Mouse (Mus musculus) liver, embryonic 14.5 days (tissue): ENCODE results near the gene Gle1. TPM values are rescaled to one million over a fixed set of nuclear protein-coding genes. Genes with fewer than 3 reads are reported as not detected.

Source experiments
- ATAC-seq: fragments of 200-750 bp; cut with Nextera tagmentation; 2 replicates; pipeline ENCODE4 v1.8.0; 2017; ENCODE audit warnings: moderate number of reproducible peaks, mild to moderate bottlenecking, moderate library complexity; ENCODE audit not compliant: insufficient read depth
- DNase-seq, 3 experiments: peaks; one replicate each; pipeline ENCODE4 v3.0.0-alpha.2; 2012 to 2013; ENCODE audit warnings: low read depth in 3 of 3, low spot score in 3 of 3
- H3K27ac ChIP-seq: fragments of 300-500 bp; sonication (generic); 2 replicates; pipeline ENCODE4 v1.5.1; 2014; ENCODE audit warnings: moderate library complexity, mild to moderate bottlenecking, control low read depth, inconsistent platforms
- H3K27me3 ChIP-seq: fragments of 300-500 bp; sonication (generic); 2 replicates; pipeline ENCODE4 v1.6.1; 2014; ENCODE audit warnings: mild to moderate bottlenecking, low read length, moderate library complexity; ENCODE audit not compliant: control insufficient read depth, insufficient read depth
- H3K36me3 ChIP-seq: fragments of 300-500 bp; sonication (generic); replicated peaks from 2 replicates; pipeline ENCODE4 v1.6.1; 2014; ENCODE audit warnings: low read depth; ENCODE audit not compliant: control insufficient read depth, insufficient read depth
- H3K4me1 ChIP-seq, 2 experiments: fragments of 200-500 bp in 1 of 2; fragments of 300-500 bp in 1 of 2; sonication (generic) in 1 of 2; replicated peaks; 2 replicates each; pipeline ENCODE4 v1.6.1; 2012 to 2014; ENCODE audit warnings: antibody characterized with exemption in 1 of 2, inconsistent platforms in 1 of 2, low read length in 1 of 2; ENCODE audit not compliant: control insufficient read depth in 2 of 2, insufficient read depth in 2 of 2
- H3K4me2 ChIP-seq: fragments of 300-500 bp; sonication (generic); 2 replicates; pipeline ENCODE4 v1.6.1; 2014; ENCODE audit warnings: low read depth, mild to moderate bottlenecking, control low read depth, moderate library complexity
- H3K4me3 ChIP-seq, 2 experiments: fragments of 200-500 bp in 1 of 2; fragments of 300-500 bp in 1 of 2; sonication (generic) in 1 of 2; 2 replicates each; pipeline ENCODE4 v1.5.1; 2012 to 2014; ENCODE audit warnings: low read depth in 2 of 2, low read length in 2 of 2, mild to moderate bottlenecking in 2 of 2, control low read depth in 1 of 2, inconsistent platforms in 1 of 2, moderate library complexity in 1 of 2; ENCODE audit not compliant: insufficient read depth in 1 of 2
- H3K9ac ChIP-seq: fragments of 300-500 bp; sonication (generic); replicated peaks from 2 replicates; pipeline ENCODE4 v1.6.1; 2014; ENCODE audit warnings: mild to moderate bottlenecking, control low read depth, moderate library complexity
- H3K9me3 ChIP-seq: fragments of 300-500 bp; sonication (generic); 2 replicates; pipeline ENCODE4 v1.6.1; 2016; ENCODE audit warnings: low read length, mixed read lengths; ENCODE audit not compliant: control insufficient read depth
- CTCF ChIP-seq: IDR thresholded peaks from 2 replicates; pipeline ENCODE4 v1.5.1; 2016; ENCODE audit warnings: antibody characterized with exemption, low read depth, control low read depth
- EP300 ChIP-seq: IDR thresholded peaks from 2 replicates; pipeline ENCODE4 v1.6.1; 2016; ENCODE audit warnings: antibody characterized with exemption, low read depth
- WGBS: fragments of 180-500 bp; shearing (Covaris S2); extraction: QIAGEN DNeasy Blood & Tissue Kit; methylation state at CpG from one replicate; pipeline ENCODE4 v1.1.7; 2014; ENCODE audit not compliant: insufficient replicate concordance; 5-methylcytosine and 5-hydroxymethylcytosine counted together
- polyA plus RNA-seq, 2 experiments: library from polyadenylated mRNA; depleted of rRNA in 1 of 2; stranded (reverse) in 1 of 2; unstranded in 1 of 2; fragments of >200 nt; fragmentation: Nextera tagmentation in 1 of 2; extraction: Ambion mirVana in 1 of 2; gene quantifications; 2 replicates each; pipeline versions ENCODE4 v1.2.1 to v1.2.3; 2012 to 2014

The Gle1 gene
- polyA plus RNA-seq, 2 experiments = 13.5 to 17.6 TPM

DNA sequence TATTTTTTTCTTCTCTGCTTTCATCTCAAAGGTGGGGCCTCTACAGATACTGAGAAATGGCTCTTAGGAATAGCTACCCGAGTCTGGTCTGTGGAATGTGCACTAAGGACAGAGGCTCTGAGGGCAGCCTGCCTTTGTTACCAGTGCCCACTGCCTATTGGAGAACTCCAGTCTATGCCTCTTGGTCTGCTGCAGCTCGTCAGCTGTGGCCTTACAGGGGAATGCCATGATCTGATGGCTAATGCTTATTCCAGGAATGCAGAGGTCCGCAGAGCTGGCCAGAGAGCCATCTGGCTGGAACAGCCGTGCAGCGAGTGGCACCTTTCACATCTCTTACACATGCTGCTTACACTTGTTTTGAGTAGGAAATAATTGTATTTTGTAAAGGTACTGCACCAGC, 32.5 kb downstream of the Gle1 start:
- Histone ChIP-seq H3K9me3 (no peaks in the 10 kb centered on the region), H3K4me1 (peaks cover 3 to 19% of the 10 kb centered on the region in 2 experiments; a peak in 3 of 4 replicates), H3K36me3 (no peaks in the 10 kb centered on the region), H3K4me2 (no peak overlapping the region), H3K27ac (no peak overlapping the region), H3K27me3 (peaks cover 50% of the 10 kb centered on the region), H3K9ac (no peak overlapping the region), H3K4me3 (no peak overlapping the region)
- 67% methylated on average over 5 of the region's 5 CpGs for WGBS
- DNase-seq (no peak), ATAC-seq (no peak)
- TF ChIP-seq CTCF = no peak
- no peak for TF ChIP-seq EP300

DNA sequence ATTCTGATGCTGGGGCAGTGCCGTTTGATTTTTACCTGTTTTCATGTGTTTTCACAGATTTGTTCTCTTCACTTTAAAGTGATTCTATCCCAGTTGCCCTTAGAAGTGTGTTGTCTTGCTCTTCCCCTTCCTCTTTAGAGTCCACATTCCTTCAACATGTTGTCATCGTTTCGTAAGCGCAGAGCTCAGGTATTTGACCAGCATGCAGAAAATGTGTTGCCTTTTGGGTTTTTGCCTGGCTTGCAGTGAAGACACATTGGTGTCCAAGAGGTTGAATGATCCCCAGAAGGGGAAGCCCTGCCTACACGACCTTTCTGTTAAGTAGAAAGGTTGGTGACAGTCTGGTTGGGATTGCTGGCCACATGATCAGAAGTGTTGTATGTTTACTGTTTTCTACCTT, 33.4 kb downstream of the Gle1 start:
- 60% methylated on average over 5 of the region's 5 CpGs for WGBS
- ATAC-seq = no peak
- H3K4me1 ChIP-seq = peaks cover 3 to 19% of the 10 kb centered on the region in 2 experiments; a peak in 3 of 4 replicates
- no peak for DNase-seq
- H3K4me2 ChIP-seq = no peak overlapping the region
- H3K4me3 ChIP-seq = no peak overlapping the region
- no peak overlapping the region for H3K27ac ChIP-seq
- TF ChIP-seq CTCF (no peak), EP300 (no peak)
- no peaks in the 10 kb centered on the region for H3K36me3 ChIP-seq
- no peaks in the 10 kb centered on the region for H3K9me3 ChIP-seq
- H3K9ac ChIP-seq = no peak overlapping the region
- peaks cover 49% of the 10 kb centered on the region for H3K27me3 ChIP-seq

DNA sequence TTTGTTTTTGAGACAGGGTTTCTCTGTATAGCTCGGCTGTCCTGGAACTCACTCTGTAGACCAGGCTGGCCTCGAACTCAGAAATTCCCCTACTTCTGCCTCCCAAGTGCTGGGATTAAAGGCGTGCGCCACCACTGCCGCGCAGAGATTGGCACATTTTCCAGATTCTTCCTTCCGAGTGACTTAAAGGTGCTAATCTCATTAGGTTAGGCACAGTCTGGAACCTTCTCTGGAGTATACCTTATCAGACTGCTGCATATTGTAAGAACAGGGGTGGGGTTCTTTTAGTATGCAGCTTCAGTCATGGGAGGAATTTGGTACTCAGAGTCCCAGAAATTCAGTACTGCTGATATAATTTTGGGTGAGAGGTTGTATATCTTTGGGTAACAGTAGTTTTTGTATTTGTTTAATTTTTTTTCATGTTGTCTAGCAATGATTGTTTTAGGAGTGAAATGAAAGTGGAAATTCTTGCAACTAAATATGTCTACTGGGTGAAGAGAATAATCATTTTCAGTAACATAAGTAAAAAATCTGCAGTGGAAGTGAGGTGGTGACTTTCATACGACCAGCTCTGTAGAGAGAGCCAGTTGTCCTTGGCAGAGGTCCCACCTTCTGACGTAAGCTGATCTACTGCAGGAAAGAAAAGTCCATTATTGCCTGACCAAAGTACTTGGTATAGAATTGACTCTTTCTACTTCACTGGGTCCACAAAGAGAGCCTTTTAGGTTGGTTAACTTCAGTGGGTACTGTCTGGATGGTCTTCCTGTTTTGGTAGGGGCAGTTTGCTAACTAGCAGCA, 36.8 kb downstream of the Gle1 start:
- DNase-seq = peak; percentile 57 to 65 (median 62)
- Histone ChIP-seq H3K36me3 (no peaks in the 10 kb centered on the region), H3K9me3 (no peaks in the 10 kb centered on the region), H3K4me1 (peaks cover 3 to 14% of the 10 kb centered on the region in 2 experiments; a peak in 3 of 4 replicates), H3K9ac (no peak overlapping the region), H3K4me3 (no peak overlapping the region), H3K4me2 (no peak overlapping the region), H3K27ac (no peak overlapping the region), H3K27me3 (peaks cover 15% of the 10 kb centered on the region)
- WGBS = 35% methylated on average over 9 of the region's 9 CpGs
- ATAC-seq = peak; percentile 68
- no peak for TF ChIP-seq CTCF
- peak; percentile 75 for TF ChIP-seq EP300

DNA sequence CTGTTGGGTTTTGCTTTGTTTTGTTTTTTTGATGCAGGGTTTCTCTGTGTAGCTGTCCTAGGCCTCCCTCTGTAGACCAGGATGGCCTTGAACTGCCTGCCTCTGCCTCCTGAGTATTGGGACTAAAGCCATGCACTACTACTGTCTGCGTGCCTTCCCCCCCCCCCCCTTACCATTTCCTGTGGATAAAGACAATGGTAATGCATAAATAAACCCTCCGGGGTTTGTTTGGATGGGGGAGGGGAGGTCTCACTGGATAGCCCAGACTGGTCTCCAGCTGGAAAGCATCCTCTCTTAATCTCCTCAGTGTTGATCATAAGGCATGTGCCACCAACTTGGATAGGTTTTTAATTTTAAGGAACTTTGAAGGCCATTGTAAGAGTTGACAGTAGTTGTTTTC, 38.3 kb downstream of the Gle1 start:
- Histone ChIP-seq H3K27me3 (peaks cover 5% of the 10 kb centered on the region; the same call in 1 of the 2 replicates), H3K9ac (no peak overlapping the region), H3K4me3 (no peak overlapping the region), H3K27ac (no peak overlapping the region), H3K4me2 (no peak overlapping the region), H3K9me3 (no peaks in the 10 kb centered on the region), H3K4me1 (peaks cover 3 to 14% of the 10 kb centered on the region in 2 experiments; a peak in 3 of 4 replicates), H3K36me3 (no peaks in the 10 kb centered on the region)
- WGBS = 18% methylated on average over 2 of the region's 2 CpGs
- DNase-seq (no peak), ATAC-seq (no peak)
- no peak for TF ChIP-seq CTCF
- no peak for TF ChIP-seq EP300

DNA sequence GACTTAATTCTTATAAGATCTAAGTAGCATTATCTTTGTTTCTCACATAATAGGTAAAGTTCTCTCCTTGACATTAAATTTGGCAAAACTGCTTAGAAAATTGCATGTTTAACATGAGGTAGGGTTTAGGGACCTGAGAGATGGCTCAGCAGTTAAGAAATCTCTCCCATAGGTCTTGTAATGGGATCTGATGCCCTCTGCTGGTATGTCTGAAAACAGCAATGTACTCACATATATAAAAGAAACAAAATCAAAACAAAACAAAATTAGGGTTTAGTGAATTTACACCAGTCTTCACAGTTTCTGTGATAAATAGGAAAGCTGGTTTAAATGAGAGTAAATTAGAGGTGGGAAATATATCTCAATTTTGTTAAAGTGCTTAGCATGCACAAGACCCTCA, 42.1 kb downstream of the Gle1 start:
- Histone ChIP-seq H3K27ac (no peak overlapping the region), H3K4me2 (no peak overlapping the region), H3K27me3 (no peaks in the 10 kb centered on the region), H3K9me3 (no peaks in the 10 kb centered on the region), H3K4me1 (peaks cover 3 to 4% of the 10 kb centered on the region in 2 experiments; a peak in 3 of 4 replicates), H3K36me3 (no peaks in the 10 kb centered on the region), H3K9ac (no peak overlapping the region), H3K4me3 (no peak overlapping the region)
- DNase-seq = peak; percentile 9 to 19 (median 18)
- no peak for ATAC-seq
- TF ChIP-seq EP300 = no peak
- peak; percentile 67 for TF ChIP-seq CTCF
